Mouse (Mus musculus) ovary, postnatal 14 days (tissue): ENCODE results near the gene Soat1.

Experiments
- DNase-seq: peaks from one replicate; pipeline ENCODE4 v3.0.0; 2022; ENCODE audit warnings: low spot score

Gene Soat1

GRCm38 (mm10) chr1:156464963-156465362 is 9.2 kb downstream of the Soat1 start:
- DNase-seq = no peak

- no peak for DNase-seq
These were observed 9.9 kb downstream of the Soat1 start for GRCm38 (mm10) chr1:156463981-156464853.

- no peak for DNase-seq
These were observed 11.7 kb downstream of the Soat1 start for GRCm38 (mm10) chr1:156462273-156462991.

- no peak for DNase-seq
These were observed 13.1 kb downstream of the Soat1 start for GRCm38 (mm10) chr1:156461036-156461435.

GRCm38 (mm10) chr1:156460216-156460615 is 13.9 kb downstream of the Soat1 start:
- DNase-seq = no peak

- DNase-seq = no peak
These were observed 14.4 kb downstream of the Soat1 start for GRCm38 (mm10) chr1:156459690-156460089.

- no peak for DNase-seq
These were observed 15.6 kb downstream of the Soat1 start for GRCm38 (mm10) chr1:156458391-156459060.

- DNase-seq = no peak
These were observed 18.9 kb downstream of the Soat1 start for GRCm38 (mm10) chr1:156455005-156455758.

- no peak for DNase-seq
These were observed 19.7 kb downstream of the Soat1 start for GRCm38 (mm10) chr1:156454384-156454783.

- DNase-seq = no peak
These were observed 20.3 kb downstream of the Soat1 start for GRCm38 (mm10) chr1:156453876-156454275.

GRCm38 (mm10) chr1:156450478-156450877 is 23.7 kb downstream of the Soat1 start:
- DNase-seq = no peak

GRCm38 (mm10) chr1:156449691-156450090 is 24.4 kb downstream of the Soat1 start:
- no peak for DNase-seq

- DNase-seq = no peak
These were observed 25.0 kb downstream of the Soat1 start for GRCm38 (mm10) chr1:156449089-156449488.

GRCm38 (mm10) chr1:156445049-156445448 is 29.1 kb downstream of the Soat1 start:
- no peak for DNase-seq

- DNase-seq = no peak
These were observed 31.4 kb downstream of the Soat1 start for GRCm38 (mm10) chr1:156442776-156443175.

- DNase-seq = no peak
These were observed 31.9 kb downstream of the Soat1 start for GRCm38 (mm10) chr1:156442266-156442665.

GRCm38 (mm10) chr1:156437726-156438125 is 36.4 kb downstream of the Soat1 start:
- DNase-seq = no peak

- DNase-seq = no peak
These were observed 37.0 kb downstream of the Soat1 start for GRCm38 (mm10) chr1:156437016-156437708.

GRCm38 (mm10) chr1:156433497-156433896 is 40.6 kb downstream of the Soat1 start:
- no peak for DNase-seq

- DNase-seq = no peak
These were observed 41.6 kb downstream of the Soat1 start for GRCm38 (mm10) chr1:156432498-156432897.

GRCm38 (mm10) chr1:156428434-156428833 is 45.7 kb downstream of the Soat1 start:
- no peak for DNase-seq
